Mouse (Mus musculus) heart, adult 2 months (tissue): ENCODE measurements around the gene Dcaf8. TPM values are rescaled to one million over a fixed set of nuclear protein-coding genes. Genes with fewer than 3 reads are reported as not detected.
A peak's percentile ranks its signal among the peaks of the same experiment; 100 is the strongest.

Experiments used
- DNase-seq, 2 experiments: peaks; one replicate each; pipeline ENCODE4 v3.0.0; 2021
- H3K27ac ChIP-seq: fragments of 200-600 bp; 2 replicates; pipeline ENCODE4 v1.8.1; 2022
- H3K27me3 ChIP-seq: fragments of 200-500 bp; 2 replicates; pipeline ENCODE4 v1.6.1; 2012; ENCODE audit warnings: mild to moderate bottlenecking, low read length, inconsistent platforms, mixed read lengths; ENCODE audit not compliant: control insufficient read depth, insufficient read depth
- H3K36me3 ChIP-seq: fragments of 200-500 bp; 2 replicates; pipeline ENCODE4 v1.6.1; 2012; ENCODE audit warnings: low read length, inconsistent platforms; ENCODE audit not compliant: control insufficient read depth, insufficient read depth
- H3K4me1 ChIP-seq: fragments of 200-500 bp; 2 replicates; pipeline ENCODE4 v1.6.1; 2011; ENCODE audit warnings: low read length; ENCODE audit not compliant: control insufficient read depth, insufficient read depth
- H3K4me3 ChIP-seq: fragments of 200-600 bp; 2 replicates; pipeline ENCODE4 v1.8.1; 2022
- H3K79me2 ChIP-seq: fragments of 200-500 bp; replicated peaks from 2 replicates; pipeline ENCODE4 v1.6.1; 2012; ENCODE audit warnings: mild to moderate bottlenecking, inconsistent platforms, low read length, moderate library complexity, mixed read lengths; ENCODE audit not compliant: control insufficient read depth, insufficient read depth
- H3K9ac ChIP-seq: fragments of 200-500 bp; 2 replicates; pipeline ENCODE4 v1.6.1; 2012; ENCODE audit warnings: low read depth, mild to moderate bottlenecking, control low read depth, inconsistent platforms, low read length, mixed read lengths
- CTCF ChIP-seq: fragments of 200-600 bp; IDR thresholded peaks from 2 replicates; pipeline ENCODE4 v1.8.1; 2022; ENCODE audit warnings: antibody characterized with exemption, mild to moderate bottlenecking, moderate library complexity
- EP300 ChIP-seq: fragments of 200-500 bp; IDR thresholded peaks from 2 replicates; pipeline ENCODE4 v1.6.1; 2011; ENCODE audit warnings: low read depth, low read length, control low read depth; ENCODE audit not compliant: insufficient read depth
- POLR2A ChIP-seq: fragments of 200-500 bp; IDR thresholded peaks from 2 replicates; pipeline ENCODE4 v1.6.1; 2011; ENCODE audit warnings: mild to moderate bottlenecking, low read depth, low read length, control low read depth; ENCODE audit not compliant: insufficient read depth
- WGBS: fragments of 180-500 bp; shearing (Covaris S2); methylation state at CpG from one replicate; pipeline ENCODE4 v1.1.7; 2018; 5-methylcytosine and 5-hydroxymethylcytosine counted together
- intact Hi-C: fragments of 180-260 bp; cut with DNase I; formaldehyde crosslinking; loops from one replicate; pipeline ENCODE4 v1.15.1; 2025
- long read RNA-seq: library from polyadenylated mRNA; stranded (forward); transcript quantifications from one replicate; pipeline ENCODE4 v2.0.0, GENCODE M21; 2021
- polyA plus RNA-seq: library from polyadenylated mRNA; depleted of rRNA; stranded (reverse); fragments of >200 nt; gene quantifications from 2 replicates; pipeline ENCODE4 v1.2.3, GENCODE M21; 2012; rRNA removed
- total RNA-seq, 2 experiments: library from RNA; stranded (reverse); gene quantifications; 2 replicates each; pipeline ENCODE4 v1.2.3; 2021

The Dcaf8 gene
- 100 to 1,000 TPM; 100 to 116 TPM for total RNA-seq
- 62.7 and 93.8 TPM in 2 replicates for polyA plus RNA-seq
- long read RNA-seq, full-length matches to known transcripts = 152 of 176 reads
- long read RNA-seq, partial matches to known transcripts = 18 of 176 reads
- long read RNA-seq, other reads (novel, unspliced or antisense) = 6 of 176 reads

GRCm38 (mm10) chr1:172147835-172148278, at the start of gene Dcaf8:
Dcaf8 (plus strand) TSS chr1:172148084.
- H3K79me2 ChIP-seq = peaks cover 4% of the 10 kb centered on the region
- peaks cover 3% of the 10 kb centered on the region; the same call in 1 of the 2 replicates for H3K4me1 ChIP-seq
- H3K27ac ChIP-seq = peak within 1 kb of the TSS; percentile 99
- TF ChIP-seq CTCF = no peak
- peak; percentile 51; the same call in 1 of the 2 replicates for TF ChIP-seq EP300
- TF ChIP-seq POLR2A = peak; percentile 93
- peak within 1 kb of the TSS; percentile 100 for H3K9ac ChIP-seq
- peak; percentile 98 to 99 for DNase-seq
- intact Hi-C loops = loop anchor here (1.0 to 2.0 kb wide), 3 partner anchors 21 to 162 kb away; partner anchors contain the start of gene Pex19
- WGBS = under 1% methylated on average over 40 of the region's 42 CpGs
- H3K4me3 ChIP-seq = peak within 1 kb of the TSS; percentile 100
- H3K27me3 ChIP-seq = no peaks in the 10 kb centered on the region
- peaks cover 22% of the 10 kb centered on the region for H3K36me3 ChIP-seq

- Histone ChIP-seq H3K27me3 (no peaks in the 10 kb centered on the region), H3K9ac (no peak overlapping the region), H3K4me3 (no peak overlapping the region), H3K4me1 (no peaks in the 10 kb centered on the region), H3K36me3 (peaks cover 9% of the 10 kb centered on the region), H3K79me2 (no peaks in the 10 kb centered on the region), H3K27ac (no peak overlapping the region)
- intact Hi-C loops = no loop called here
- 69% methylated on average over 6 of the region's 6 CpGs for WGBS
- TF ChIP-seq POLR2A (no peak), EP300 (no peak), CTCF (no peak)
- DNase-seq = no peak
These were observed 48.4 kb upstream of the Dcaf8 start for GRCm38 (mm10) chr1:172099325-172100033.

GRCm38 (mm10) chr1:172103619-172104018, 44.3 kb upstream of the Dcaf8 start:
- no peak overlapping the region for H3K4me3 ChIP-seq
- WGBS = 63% methylated on average over 4 of the region's 4 CpGs
- no peaks in the 10 kb centered on the region for H3K4me1 ChIP-seq
- H3K9ac ChIP-seq = no peak overlapping the region
- no peak overlapping the region for H3K27ac ChIP-seq
- DNase-seq = no peak
- no peaks in the 10 kb centered on the region; the same call in 1 of the 2 replicates for H3K36me3 ChIP-seq
- no peaks in the 10 kb centered on the region for H3K79me2 ChIP-seq
- no peaks in the 10 kb centered on the region for H3K27me3 ChIP-seq
- intact Hi-C loops = no loop called here
- TF ChIP-seq POLR2A = no peak
- no peak for TF ChIP-seq EP300
- no peak for TF ChIP-seq CTCF

- Histone ChIP-seq H3K27ac (no peak overlapping the region), H3K79me2 (no peaks in the 10 kb centered on the region), H3K9ac (no peak overlapping the region), H3K27me3 (no peaks in the 10 kb centered on the region), H3K4me1 (no peaks in the 10 kb centered on the region), H3K4me3 (no peak overlapping the region), H3K36me3 (no peaks in the 10 kb centered on the region; the same call in 1 of the 2 replicates)
- WGBS = 77% methylated on average over 11 of the region's 11 CpGs
- TF ChIP-seq POLR2A (no peak), CTCF (peak; percentile 21), EP300 (no peak)
- intact Hi-C loops = no loop called here
- DNase-seq = no peak
These were observed 42.8 kb upstream of the Dcaf8 start for GRCm38 (mm10) chr1:172105101-172105500.

- Histone ChIP-seq H3K4me1 (no peaks in the 10 kb centered on the region), H3K27ac (no peak overlapping the region), H3K36me3 (no peaks in the 10 kb centered on the region; the same call in 1 of the 2 replicates), H3K27me3 (no peaks in the 10 kb centered on the region), H3K9ac (no peak overlapping the region), H3K4me3 (no peak overlapping the region), H3K79me2 (no peaks in the 10 kb centered on the region)
- TF ChIP-seq EP300 = no peak
- no peak for TF ChIP-seq CTCF
- no peak for TF ChIP-seq POLR2A
- 67% methylated on average over 10 of the region's 10 CpGs for WGBS
- intact Hi-C loops = no loop called here
- DNase-seq = peak in 1 of 2 experiments; percentile 14
These were observed 40.0 kb upstream of the Dcaf8 start for GRCm38 (mm10) chr1:172107777-172108477.
